Mouse (Mus musculus): ENCODE data around the gene Rnf39. TPM values are rescaled to one million over a fixed set of nuclear protein-coding genes. Genes with fewer than 3 reads are reported as not detected.
A peak's percentile ranks its signal among the peaks of the same experiment; 100 is the strongest.
"Not testable (repeated sequence)": the region's sequence is repeated elsewhere in the genome, so short reads cannot be mapped to it uniquely, and the experiment has no call there.

Gene Rnf39
- total RNA-seq, 2 experiments from 2014 or later = 0.38 TPM; not detected in 1

DNA sequence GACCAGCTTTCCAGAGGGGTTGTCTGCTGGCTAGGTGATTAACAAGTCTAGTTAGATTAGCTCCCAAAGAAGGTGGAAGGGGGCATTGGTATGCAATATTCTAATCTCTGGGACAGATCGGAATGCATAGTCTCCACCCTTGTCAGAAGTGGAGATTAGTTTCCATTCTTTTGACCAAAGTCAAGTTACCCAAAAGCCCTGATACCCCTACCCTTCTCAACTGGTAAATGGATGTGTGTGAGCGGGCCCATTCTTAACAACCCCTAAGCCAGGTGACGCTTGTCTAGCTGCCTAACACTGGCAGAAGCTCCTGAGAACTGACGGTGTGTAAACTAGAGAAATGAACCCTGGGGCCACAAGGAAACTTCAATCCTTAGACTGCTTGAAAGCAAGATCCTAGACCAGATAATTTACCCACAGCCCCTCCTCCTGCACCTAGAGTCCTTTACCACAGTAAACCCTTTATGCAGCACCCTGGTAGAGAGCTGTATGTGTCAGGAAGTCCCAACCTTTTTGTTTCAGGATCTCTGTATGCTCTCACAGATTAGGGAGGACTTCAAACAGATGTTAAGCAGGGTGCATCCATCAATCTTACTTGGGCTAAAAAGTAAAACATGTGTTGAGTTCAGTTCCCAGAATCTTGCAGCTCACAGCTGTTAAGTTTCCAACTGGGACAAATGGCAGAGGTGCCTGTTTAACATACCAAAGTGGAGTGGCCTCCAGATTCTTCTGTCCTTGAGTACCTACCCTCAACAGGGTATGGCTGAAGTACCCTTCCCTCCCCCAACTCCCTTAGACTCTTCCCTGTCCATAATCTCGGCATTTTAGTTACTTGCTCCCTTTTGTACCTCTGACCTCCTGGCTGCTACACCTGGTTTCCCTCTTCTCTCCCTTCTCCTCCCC is 39.8 kb downstream of the Rnf39 start:
- DNase-seq = no peak

DNA sequence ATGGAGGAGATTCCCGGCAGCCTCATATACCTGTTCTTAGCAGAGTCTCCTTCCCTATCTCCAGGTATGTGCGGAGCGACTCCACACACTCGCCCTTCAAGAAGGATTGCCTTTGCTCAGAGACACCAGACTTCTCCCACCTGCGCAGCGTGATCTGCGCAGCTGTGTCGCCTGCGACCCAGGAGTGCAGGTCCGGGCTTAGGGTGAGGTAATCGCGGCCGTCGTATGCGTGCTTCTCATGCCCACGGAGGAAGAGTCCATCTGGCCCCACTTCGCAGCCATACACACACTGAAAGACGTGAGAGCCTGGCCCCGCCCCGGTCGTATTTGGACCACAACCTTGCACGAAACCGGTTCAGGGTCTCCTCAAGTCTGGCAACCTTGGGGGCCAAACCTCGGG is 45.8 kb downstream of the Rnf39 start:
- DNase-seq = no peak

DNA sequence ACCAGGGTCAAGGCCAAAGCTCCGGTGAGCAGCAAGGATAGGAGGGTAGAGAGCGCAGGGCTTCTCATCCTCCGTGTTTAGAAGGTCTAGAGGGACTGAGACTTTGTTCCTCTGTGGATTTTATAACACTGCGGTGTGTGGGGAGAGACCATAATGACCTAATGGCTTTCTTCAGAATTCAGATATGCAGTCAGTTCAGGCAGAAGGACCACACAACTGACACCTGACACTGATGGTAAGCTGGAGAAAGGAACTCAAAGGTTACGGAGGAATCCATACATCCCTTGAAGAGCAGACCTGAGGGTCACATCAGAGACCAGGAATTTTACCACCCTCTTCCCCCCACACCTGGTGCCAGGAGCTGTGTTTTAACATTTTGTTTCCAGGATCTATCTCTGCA is 46.7 kb downstream of the Rnf39 start, which contains the start of gene H2-M5:
Gene H2-M5 (minus strand): TSS at position 101 of the 400 bp plus-strand sequence.
- no peak for DNase-seq

DNA sequence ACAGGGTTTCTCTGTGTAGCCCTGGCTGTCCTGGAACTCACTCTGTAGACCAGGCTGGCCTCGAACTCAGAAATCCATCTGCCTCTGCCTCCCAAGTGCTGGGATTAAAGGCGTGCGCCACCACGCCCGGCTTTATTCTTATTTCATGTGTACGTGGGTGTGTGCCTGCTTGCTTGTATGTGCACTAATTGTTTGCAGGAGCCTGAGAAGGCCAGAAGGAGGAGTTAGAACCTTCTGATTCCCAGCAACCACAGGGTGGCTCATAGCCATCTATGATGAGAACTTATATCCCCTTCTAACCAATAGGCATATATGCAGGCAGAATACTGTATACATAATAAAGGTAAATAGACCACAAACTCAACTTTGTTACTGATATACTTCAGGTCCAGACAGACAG is 47.9 kb downstream of the Rnf39 start:
- DNase-seq = not testable (repeated sequence)

DNA sequence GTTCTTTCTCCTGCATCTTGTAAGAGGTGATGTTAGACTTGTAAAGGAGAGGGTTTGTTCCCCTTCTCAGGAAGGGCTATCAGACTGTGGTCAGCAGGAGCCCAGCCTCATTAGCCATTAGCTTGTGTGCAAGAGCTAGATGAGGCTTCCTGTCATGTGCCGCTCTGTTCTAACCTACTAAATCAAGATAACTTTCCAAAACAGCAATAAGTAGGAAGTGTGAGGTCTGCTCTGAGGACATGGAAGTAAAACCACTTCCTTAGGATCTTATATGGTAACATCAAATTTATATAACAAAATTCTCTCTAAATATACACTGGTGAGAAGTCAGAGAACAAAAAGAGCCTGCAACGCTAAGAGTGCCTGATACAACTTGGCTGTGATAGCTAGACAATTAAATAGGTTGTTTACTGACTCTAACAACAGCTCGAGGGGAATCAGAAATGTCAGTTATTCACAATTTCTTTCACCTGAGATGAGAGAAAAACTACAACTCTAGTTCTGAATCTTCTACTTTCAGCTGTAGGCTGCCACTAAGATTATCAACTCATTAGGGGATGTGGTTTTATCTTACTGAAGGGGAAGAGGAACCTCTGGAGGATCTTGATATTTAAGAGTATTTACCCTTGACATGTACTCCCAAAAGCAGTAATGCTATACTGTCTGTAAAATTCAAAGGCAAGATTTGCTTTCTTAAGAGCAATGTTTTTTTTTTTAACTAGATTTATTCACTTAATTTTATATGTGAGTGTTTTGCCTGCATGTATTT is 49.8 kb downstream of the Rnf39 start:
- no peak for DNase-seq

DNA sequence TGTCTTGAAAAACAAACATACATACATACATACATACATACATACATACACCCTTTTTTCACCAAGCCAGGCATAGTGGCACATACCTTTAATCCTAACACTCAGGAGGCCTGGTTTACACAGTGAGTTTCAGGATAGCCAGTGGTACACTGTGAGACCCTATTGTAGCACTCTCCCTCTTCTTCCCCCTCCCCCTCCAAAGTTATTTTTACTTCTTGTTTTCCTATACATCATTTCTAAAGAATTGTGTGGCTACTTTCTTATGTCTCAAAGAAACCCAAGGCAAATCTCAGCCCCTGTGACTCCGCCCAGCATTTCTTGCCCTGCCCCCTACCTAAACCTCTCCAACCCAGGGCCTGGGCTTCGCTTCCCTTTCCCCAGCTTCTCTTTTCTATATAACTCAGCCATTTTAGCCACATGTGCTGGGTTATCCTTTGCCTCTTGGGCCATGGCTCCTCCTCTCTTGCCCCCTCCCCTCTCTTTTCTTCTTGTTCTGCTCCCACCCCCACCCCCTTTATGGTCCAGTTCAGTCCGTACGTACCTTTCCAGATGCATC is 51.1 kb downstream of the Rnf39 start:
- DNase-seq = no peak

DNA sequence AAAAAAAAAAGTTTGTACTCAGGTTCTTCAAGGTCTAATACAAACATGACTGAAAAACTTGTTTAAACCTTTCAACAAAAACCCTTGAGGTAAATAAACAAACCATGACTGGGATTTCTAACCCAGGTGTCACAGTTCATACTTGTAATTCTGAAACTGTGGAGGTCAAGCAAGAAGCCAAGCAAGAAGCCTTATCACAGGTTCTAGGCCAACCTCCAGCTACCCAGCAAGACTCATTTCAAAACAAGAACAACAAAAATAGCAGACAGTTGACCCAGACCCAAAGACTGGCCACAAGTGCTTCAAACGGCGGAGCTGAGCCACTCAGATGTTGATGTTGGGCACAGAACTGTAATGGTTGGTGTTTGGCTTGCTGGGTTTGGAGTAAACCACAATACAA is 51.8 kb downstream of the Rnf39 start:
- no peak for DNase-seq

DNA sequence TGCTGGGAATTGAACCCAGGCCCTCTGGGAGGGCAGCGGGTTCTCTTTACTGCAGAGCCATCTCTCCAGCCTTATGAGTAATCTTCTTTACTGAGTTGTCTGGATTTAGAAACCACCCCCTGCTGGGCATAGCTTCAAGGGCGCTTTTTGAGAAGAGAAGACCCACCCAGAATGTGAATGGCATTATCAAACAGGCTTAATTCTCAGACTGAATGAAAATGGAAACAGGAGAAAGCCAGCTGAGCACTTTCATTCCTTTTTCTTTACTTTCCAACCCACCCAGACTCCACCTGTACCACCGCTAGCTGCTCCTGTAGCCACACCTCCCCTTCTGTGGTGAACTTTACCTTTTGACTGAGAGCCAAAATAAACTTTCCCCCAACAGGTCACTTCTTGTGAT is 52.7 kb downstream of the Rnf39 start:
- DNase-seq = no peak

DNA sequence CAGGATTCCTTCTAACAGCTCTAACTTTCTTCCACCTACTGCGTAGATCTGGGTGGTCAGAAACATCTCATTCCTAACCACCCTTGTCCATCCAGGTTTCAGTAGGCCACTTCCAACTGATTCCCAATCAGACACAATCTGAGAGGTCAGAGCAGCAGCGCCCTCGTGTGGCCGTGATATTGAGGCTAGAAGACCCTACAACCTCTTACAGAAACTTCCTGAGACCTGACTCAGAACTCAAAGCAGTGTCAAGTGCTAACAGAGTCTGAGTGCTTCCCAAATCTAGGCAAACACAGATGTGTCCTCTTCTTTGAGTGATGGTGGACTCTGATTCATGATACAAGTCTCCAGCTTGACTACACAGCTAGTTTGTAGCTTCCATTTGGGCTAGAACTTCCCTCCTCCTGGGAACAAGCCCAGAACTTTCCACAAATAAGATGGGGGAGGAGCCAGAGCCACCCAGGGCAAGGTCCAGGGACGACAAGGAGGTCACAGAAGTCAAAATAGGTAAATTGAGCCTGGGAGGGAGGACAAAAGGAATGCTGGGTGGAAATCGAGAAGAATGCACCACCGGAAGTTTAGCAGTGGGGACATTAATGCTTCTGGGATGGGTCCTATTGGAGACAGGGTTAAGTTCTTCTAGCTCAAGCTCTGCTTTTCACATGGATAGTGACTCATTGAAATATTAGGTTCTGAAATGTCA is 54.5 kb downstream of the Rnf39 start:
- peak; percentile 23 for DNase-seq

Other genes starting within 250 kb of the Rnf39 start
- gene H2-M10.5, start 170.0 kb upstream of the Rnf39 start, total RNA-seq (2021) = not detected
- gene H2-M10.6, start 130.7 kb upstream of the Rnf39 start, total RNA-seq (2021) = not detected
- gene Trim26, start 105.8 kb upstream of the Rnf39 start, total RNA-seq (2021) = 10 to 100 TPM; 15.2 to 16.7 TPM
- not detected for gene Trim15, start 75.7 kb upstream of the Rnf39 start, total RNA-seq (2021)
- gene Trim10, start 73.3 kb upstream of the Rnf39 start, total RNA-seq (2021) = under 1 TPM in 1 of 2 experiments, not detected in 1; 0.16 TPM
- gene Trim40, start 52.8 kb upstream of the Rnf39 start, total RNA-seq (2021) = not detected
- not detected for gene Trim31, start 44.8 kb upstream of the Rnf39 start, total RNA-seq (2021)
- 10 to 100 TPM; 47.3 to 64.5 TPM for gene Ppp1r11, start 8.8 kb downstream of the Rnf39 start, total RNA-seq (2021)
- 10 to 100 TPM; 18.0 to 20.6 TPM for gene Znrd1, start 15.6 kb downstream of the Rnf39 start, total RNA-seq (2021)
- gene Znrd1as, start 15.7 kb downstream of the Rnf39 start, total RNA-seq (2021) = 10 to 100 TPM; 13.7 to 15.1 TPM
- not detected for gene 2410137M14Rik, start 38.3 kb downstream of the Rnf39 start, total RNA-seq (2021)
- gene H2-M5, start 46.6 kb downstream of the Rnf39 start, total RNA-seq (2021) = not detected
- under 1 TPM; 0.78 to 0.82 TPM for gene Zfp57, start 58.2 kb downstream of the Rnf39 start, total RNA-seq (2021)
- gene Mog, start 80.5 kb downstream of the Rnf39 start, total RNA-seq (2021) = not detected
- 10 to 100 TPM in 1 of 2 experiments, 1 to 10 TPM in 1; 8.8 to 11.0 TPM for gene Gabbr1, start 103.0 kb downstream of the Rnf39 start, total RNA-seq (2021)
- gene Olfr90, start 145.6 kb downstream of the Rnf39 start, total RNA-seq (2021) = not detected
- not detected for gene Olfr91, start 155.4 kb downstream of the Rnf39 start, total RNA-seq (2021)
- not detected for gene Olfr92, start 177.2 kb downstream of the Rnf39 start, total RNA-seq (2021)
- gene Olfr93, start 218.6 kb downstream of the Rnf39 start, total RNA-seq (2021) = not detected

Data from gastrocnemius, postnatal 25 days (tissue).